Mouse (Mus musculus): ENCODE data around the gene Mlc1.

GRCm38 (mm10) chr15:89016722-89017121, 37.9 kb upstream of the Mlc1 start:
- TF ChIP-seq POLR2A (IDR thresholded peaks at IDR 0.05; ENCODE audit: borderline replicate concordance, extremely low read depth, insufficient read depth, insufficient read length, poor library complexity, severe bottlenecking) (no peak), CTCF (IDR thresholded peaks at IDR 0.05; ENCODE audit: borderline replicate concordance, extremely low read depth, insufficient read depth, insufficient read length) (no peak)

All from brain, embryonic 14.5 days (tissue).